In the genomic region with DNA sequence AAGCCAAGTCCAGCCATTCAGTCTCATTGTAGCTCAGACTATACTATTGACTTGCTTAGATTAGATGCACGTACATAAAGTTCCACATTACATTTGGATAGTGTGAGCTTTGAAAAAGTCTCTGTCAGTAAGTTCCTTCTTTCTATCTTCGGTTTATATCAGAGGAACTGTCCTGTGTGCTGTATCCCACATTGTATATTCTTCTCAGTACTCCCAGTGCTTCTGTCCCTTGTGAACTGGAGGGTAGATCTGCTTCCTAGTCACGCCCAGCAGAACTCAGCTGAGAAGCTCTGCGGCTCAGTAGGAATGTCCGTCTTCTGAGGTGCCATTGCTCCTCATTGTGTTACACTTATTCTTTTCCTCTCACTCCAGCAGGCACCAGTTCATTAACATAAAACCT, we compare ENCODE assay signal across 2 mouse cellular contexts.
A peak's percentile ranks its signal among the peaks of the same experiment; 100 is the strongest.
TF ChIP-seq lines count a peak whose summit lies in the region.

No protein-coding gene starts in this region.

TF ChIP-seq in MEL, 35 proteins besides CTCF, POLR2A, EP300 and RAD21 (continued from another document):
- TF ChIP-seq SIN3A (IDR thresholded peaks at IDR 0.05; ENCODE audit: low read length) (peak; percentile 66; the same call in 1 of the 2 replicates), MXI1 (IDR thresholded peaks at IDR 0.05; ENCODE audit: low read depth, low read length) (peak; percentile 51), MAX (IDR thresholded peaks at IDR 0.05; ENCODE audit: low read length) (0 out of 2 replicates have a peak, but pooled peaks have one; percentile 8), GATA1 (IDR thresholded peaks at IDR 0.05; ENCODE audit: low read depth, low read length) (no peak), MYC (IDR thresholded peaks at IDR 0.05; ENCODE audit: low read depth, low read length) (peak; percentile 60; the same call in 1 of the 2 replicates), UBTF (IDR thresholded peaks at IDR 0.05; ENCODE audit: borderline replicate concordance, insufficient read depth, low read depth, low read length) (no peak), USF1 (IDR thresholded peaks at IDR 0.05; ENCODE audit: low read depth, low read length) (0 out of 2 replicates have a peak, but pooled peaks have one; percentile 10), HCFC1 (IDR thresholded peaks at IDR 0.05; ENCODE audit: low read depth, low read length) (0 out of 2 replicates have a peak, but pooled peaks have one; percentile 15)
TF ChIP-seq in MEL: peak in this region for 8.

TF ChIP-seq in myocyte, 11 proteins besides CTCF, POLR2A, EP300 and RAD21 (continued from another document):
- TF ChIP-seq MAX (IDR thresholded peaks at IDR 0.05; ENCODE audit: low read depth) = no peak
- no peak for TF ChIP-seq TCF12 (IDR thresholded peaks at IDR 0.05; ENCODE audit: insufficient read depth, poor library complexity, severe bottlenecking)
- TF ChIP-seq CEBPB (IDR thresholded peaks at IDR 0.05; ENCODE audit: insufficient read depth, poor library complexity, severe bottlenecking) = no peak
- no peak for TF ChIP-seq MYOD1 (IDR thresholded peaks at IDR 0.05; ENCODE audit: control insufficient read depth in 1 of 3, insufficient read length in 2 of 3, low read depth in 2 of 3)
- no peak for TF ChIP-seq E2F4 (IDR thresholded peaks at IDR 0.05; ENCODE audit: insufficient read depth)
- TF ChIP-seq REST (IDR thresholded peaks at IDR 0.05; ENCODE audit: insufficient read depth, insufficient read length) = no peak
